Mouse (Mus musculus): ENCODE measurements around the gene Krtap4-2.

DNA sequence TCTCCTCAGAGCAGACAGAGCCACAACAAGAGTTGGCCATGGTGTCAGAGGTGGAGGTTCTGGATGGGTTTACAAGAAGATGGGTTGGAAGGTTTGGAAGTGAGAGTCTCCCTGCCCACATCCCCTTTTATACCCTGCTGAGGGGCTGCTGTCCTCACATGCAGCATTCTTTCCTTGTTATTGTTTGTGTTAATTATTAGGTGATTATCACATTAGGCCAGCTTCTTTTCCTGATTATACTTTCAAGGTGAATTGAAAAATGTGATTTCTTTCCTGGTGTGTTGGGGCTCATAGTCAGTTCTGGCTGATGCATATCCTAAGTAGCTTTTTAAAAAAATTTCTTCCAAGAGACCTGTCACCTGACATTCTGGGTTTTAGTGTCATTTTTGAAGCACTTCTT lies 31.0 kb upstream of the Krtap4-2 start, which contains the start of gene Krtap4-6:
- TF ChIP-seq CTCF (IDR thresholded peaks at IDR 0.05; ENCODE audit: borderline replicate concordance, control insufficient read depth, extremely low read depth, insufficient read depth, low read length, poor library complexity) (no peak), POLR2A (IDR thresholded peaks at IDR 0.05; ENCODE audit: control insufficient read depth, extremely low read depth, insufficient read depth, low read length, poor library complexity) (no peak)
